Mouse (Mus musculus) cerebellum, postnatal 10 days (tissue): ENCODE measurements around the gene Aanat.
A peak's percentile ranks its signal among the peaks of the same experiment; 100 is the strongest.
"Not testable (repeated sequence)": the region's sequence is repeated elsewhere in the genome, so short reads cannot be mapped to it uniquely, and the experiment has no call there.

Source experiments
- DNase-seq, 2 experiments: peaks; one replicate each; pipeline ENCODE4 v3.0.0; 2021; ENCODE audit warnings: mixed read lengths in 2 of 2

Gene Aanat

GRCm38 (mm10) chr11:116611168-116611567 is 24.9 kb downstream of the Aanat start:
- not testable (repeated sequence) for DNase-seq

DNA sequence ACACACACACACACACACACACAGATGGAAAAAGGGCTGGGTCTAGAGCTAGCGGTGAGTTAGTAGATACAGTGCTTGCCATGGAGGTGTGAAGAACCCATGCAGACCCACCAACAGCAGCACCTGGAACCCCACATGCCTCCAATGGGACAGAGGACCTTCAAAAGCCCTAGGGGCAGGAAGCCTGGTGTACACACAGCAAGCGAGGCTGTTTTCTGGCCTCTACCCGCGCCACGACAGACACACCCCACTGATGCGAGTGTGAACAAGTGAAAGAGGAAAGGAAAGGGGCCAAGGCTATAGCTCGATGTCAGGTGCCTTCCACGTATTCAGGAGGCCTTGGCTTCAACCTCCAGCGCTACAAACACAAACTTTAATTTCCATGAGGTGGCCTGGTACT is 25.7 kb downstream of the Aanat start:
- peak in 1 of 2 experiments; percentile 14 for DNase-seq

DNA sequence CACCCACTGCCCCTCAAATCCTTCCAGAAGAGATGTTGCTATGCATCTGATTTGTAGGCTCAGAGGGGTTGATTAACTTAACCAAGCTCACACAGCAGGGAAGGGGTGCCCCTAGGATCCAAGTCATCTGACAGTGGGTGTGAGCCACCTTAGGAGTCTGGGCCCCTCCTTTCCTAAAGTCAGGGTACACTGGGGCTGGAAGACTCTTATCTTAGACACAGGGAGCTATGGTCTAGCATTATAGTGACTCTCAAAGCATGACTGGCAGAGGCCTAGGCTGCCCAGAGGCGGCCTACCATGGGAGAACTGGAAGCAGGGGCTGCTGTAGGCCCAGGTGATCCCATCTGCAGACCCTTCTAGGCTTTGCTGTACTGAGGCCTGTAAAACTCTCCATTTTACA is 26.3 kb downstream of the Aanat start:
- DNase-seq: no peak

- peak in 1 of 2 experiments; percentile 46 for DNase-seq
Measured at GRCm38 (mm10) chr11:116613234-116613633, 27.0 kb downstream of the Aanat start.

DNA sequence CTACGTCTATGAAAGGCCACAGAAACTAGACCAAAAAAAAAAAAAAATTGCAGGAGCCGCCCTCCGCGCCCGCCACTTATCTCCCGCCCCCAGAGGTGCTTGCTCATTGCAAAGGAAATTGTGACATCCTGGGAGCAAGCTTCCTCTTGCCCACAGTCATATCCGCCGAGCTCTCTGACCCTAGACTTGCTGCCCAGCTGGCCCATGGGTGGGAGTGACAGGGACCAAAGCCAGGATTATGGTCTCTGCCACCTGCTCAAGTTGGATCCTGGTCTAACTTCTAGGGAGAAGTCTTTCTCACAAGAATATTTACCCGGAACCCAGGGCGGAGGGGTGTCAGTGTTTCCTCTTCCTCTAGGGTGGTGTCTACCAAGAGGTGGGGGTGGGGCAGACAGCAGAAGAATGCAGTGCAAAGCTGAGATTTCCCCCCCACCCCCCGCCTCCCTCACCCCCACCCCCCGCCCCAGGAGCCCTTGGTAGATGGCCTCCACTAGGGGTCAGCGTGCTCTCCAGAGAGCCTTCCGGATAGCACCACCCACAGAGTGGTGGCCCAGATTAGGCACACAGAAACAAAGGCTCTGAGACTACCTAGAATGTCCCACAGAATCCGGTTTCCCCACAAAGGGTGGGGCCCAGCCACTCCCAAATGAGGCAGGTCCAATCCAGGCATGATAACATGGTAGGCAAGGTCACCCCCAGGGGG is 29.7 kb downstream of the Aanat start:
- DNase-seq: peak; percentile 79 to 87

- DNase-seq: peak in 1 of 2 experiments; percentile 42
Measured at GRCm38 (mm10) chr11:116616438-116617118, 30.3 kb downstream of the Aanat start.

DNA sequence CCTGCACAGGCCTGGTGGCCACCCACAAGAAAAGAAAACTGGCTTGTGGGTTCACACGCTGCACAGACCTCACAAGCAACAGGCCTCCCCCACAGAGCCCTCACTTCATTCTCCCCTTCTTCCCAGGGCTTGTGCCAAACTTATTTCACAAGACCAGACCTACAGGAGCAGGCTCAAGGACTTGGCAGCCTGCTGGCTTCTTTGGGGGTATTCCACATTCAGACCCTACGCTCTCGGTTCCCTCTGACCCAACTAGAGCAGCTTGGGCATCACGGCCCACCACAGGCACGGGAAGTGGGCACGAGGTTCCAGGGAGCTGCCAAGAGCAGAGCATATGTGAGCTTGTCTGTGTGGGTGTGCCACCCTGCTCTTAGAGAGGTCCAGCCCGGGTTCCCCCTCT is 31.4 kb downstream of the Aanat start:
- DNase-seq: peak; percentile 67 to 78

- peak in 1 of 2 experiments; percentile 21 for DNase-seq
Measured at GRCm38 (mm10) chr11:116618666-116619065, 32.4 kb downstream of the Aanat start.

DNA sequence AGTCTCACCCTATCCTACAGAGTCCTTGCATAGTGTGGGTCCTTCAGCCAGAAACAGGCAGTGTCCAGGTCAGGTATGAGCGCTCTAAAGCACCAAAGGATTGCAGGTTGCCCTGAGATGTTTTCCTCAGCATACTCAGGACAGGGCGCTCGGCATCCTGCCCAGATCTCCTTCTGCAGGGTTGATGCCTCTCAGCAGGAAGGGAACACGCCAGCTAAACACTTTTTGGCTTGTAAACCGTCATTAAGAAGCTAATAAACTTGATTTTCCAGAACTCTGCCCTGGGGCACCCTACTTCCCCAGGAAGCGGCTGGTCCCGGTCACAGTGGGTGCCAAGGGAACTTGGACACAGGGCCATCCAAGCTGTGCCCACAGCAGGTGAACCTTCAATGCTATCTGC is 32.9 kb downstream of the Aanat start:
- DNase-seq: peak; percentile 83 to 87

DNA sequence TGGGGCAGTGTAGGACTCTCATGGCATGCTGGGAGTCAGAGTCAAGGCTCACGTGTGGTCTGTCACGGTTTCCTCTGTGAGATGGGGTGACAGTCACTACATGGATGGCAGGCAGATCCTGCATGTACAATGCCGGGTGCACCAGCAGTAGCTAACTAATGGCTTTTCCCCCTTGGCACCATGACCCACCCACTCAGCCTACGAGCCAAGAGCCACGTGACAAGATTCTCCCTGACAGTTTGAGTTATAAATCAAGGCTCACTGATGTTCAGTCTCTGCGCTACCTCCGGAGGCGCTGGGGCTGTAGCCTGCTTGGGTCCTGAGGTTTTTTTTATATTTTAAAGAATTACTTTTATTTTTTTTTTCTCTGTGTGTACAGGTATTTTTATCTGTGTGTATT is 33.3 kb downstream of the Aanat start:
- peak in 1 of 2 experiments; percentile 69 for DNase-seq

GRCm38 (mm10) chr11:116620073-116620472 is 33.8 kb downstream of the Aanat start:
- DNase-seq: peak in 1 of 2 experiments; percentile 47

- peak in 1 of 2 experiments; percentile 79 for DNase-seq
Measured at GRCm38 (mm10) chr11:116620559-116621253, 34.5 kb downstream of the Aanat start.

DNA sequence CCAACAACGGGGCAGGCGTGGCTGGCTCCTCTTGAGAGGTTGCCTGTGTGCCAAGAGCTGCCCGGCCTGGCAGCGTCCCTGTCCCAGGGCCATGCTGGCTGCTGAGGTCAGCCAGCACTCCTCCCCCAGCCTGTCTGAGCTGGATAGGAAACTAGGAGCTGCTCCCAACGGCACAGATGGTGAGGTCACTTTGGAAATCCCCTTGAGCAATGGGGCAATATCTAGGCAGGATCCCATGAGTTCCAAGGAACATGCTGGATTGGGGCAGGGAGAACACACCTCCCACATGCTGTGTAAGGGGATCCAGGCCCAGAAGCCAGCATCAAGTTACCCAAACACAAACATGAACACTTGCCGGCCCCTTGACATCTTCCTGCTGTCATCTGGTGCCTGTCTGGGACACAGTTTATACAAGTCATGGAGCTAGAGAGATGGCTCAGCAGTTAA is 35.0 kb downstream of the Aanat start:
- peak; percentile 88 to 94 for DNase-seq

- DNase-seq: peak in 1 of 2 experiments; percentile 35
Measured at GRCm38 (mm10) chr11:116623281-116624124, 37.3 kb downstream of the Aanat start.

DNA sequence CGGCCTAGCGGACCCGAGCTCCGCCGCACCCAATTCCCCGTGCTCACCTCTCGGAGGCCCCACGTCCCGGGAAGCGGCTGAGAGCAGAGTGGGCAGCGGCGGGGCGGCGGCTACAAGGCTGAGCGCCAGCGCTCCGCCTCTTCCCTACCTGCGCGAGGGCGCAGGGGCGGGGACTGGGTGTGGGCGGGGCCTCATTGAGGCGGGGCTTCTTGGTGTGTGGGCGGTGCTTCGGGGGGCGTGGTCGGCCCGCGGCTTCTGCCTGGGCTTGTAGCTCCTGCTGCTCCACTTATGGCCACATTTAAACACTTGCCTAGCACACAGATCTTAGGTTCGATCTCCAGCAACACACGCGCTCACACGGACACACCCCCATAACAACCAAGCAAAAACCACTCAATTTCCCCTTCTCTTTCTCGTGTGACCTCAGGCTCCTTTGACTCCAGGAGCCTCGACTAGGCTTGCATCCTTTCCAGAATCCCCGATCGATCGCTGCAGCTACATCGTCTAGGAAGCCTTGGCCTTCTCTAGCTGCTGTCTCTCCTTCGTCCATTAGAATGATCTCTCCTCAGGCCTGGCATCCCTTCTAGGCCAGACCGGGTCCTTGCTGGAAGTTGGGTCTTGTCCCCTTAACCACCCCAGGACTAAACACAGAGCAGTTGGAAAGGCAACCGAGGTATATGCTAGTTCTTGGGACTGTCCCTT is 38.0 kb downstream of the Aanat start:
- peak; percentile 69 to 73 for DNase-seq

GRCm38 (mm10) chr11:116625081-116626000 is 39.1 kb downstream of the Aanat start:
- DNase-seq: peak; percentile 70 to 83

- DNase-seq: peak in 1 of 2 experiments; percentile 32
Measured at GRCm38 (mm10) chr11:116626299-116627071, 40.3 kb downstream of the Aanat start, which contains the start of gene Rhbdf2. Gene Rhbdf2 (minus strand): TSS chr11:116627019.

DNA sequence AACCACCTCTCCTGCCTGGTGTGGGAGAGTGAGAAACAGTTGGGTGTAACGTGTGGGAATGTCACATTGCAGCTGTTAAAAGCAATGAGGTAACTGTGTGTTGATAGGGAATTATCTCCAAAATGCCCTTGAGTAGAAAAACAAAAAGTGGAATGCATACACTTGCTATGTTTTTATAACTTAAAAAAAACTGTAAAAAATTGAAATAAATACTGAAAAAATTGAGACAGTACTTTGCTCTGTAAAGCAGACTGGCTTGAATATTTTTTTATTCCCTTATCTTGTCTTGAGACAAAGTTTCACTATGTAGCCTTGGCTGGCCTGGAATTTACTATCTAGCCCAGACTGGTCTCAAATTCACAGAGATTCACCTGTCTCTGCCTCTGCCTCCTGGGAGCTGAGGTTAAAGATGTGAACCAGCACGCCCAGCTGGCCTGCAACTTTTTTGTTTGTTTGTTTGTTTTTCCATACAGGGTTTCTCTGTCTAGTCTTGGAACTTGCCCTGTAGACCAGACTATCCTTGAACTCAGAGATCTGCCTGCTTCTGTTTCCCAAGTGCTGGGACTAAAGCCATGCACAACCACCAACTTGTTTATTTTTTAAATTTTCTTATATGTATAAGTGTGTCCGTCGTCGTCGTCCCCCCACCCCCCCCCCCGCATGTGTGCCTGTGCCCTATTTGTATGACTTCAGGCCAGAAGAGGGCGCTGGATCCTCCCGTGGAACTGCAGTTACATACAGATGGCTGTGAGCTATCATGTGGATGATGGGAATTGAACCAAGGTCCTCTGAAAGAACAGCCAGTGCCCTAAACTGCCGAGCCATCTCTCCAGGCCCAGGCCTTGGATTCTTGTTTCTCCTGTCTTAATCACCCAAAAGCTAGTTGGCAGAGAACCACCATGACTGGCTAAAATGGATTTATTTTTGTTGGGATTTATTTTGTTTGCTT is 41.1 kb downstream of the Aanat start:
- DNase-seq: peak; percentile 71 to 78

GRCm38 (mm10) chr11:116628712-116629111 is 42.5 kb downstream of the Aanat start:
- peak; percentile 94 to 97 for DNase-seq
